Mouse (Mus musculus): ENCODE results near the gene A430005L14Rik.

A430005L14Rik gene

GRCm38 (mm10) chr4:153956569-153957405 lies at the start of gene A430005L14Rik:
TSS of gene A430005L14Rik (plus strand) at chr4:153957237.
- peak; percentile 97 for DNase-seq (ENCODE audit: low read depth, low spot score)

- no peak for DNase-seq (ENCODE audit: low read depth, low spot score)
These were observed 49.5 kb upstream of the A430005L14Rik start for GRCm38 (mm10) chr4:153907573-153907972.

GRCm38 (mm10) chr4:153913635-153914034 lies 43.4 kb upstream of the A430005L14Rik start:
- no peak for DNase-seq (ENCODE audit: low read depth, low spot score)

GRCm38 (mm10) chr4:153917773-153918500 lies 39.1 kb upstream of the A430005L14Rik start:
- DNase-seq (ENCODE audit: low read depth, low spot score) = no peak

- DNase-seq (ENCODE audit: low read depth, low spot score) = no peak
These were observed 36.4 kb upstream of the A430005L14Rik start for GRCm38 (mm10) chr4:153920517-153921233.

- peak; percentile 12 for DNase-seq (ENCODE audit: low read depth, low spot score)
These were observed 34.9 kb upstream of the A430005L14Rik start for GRCm38 (mm10) chr4:153922090-153922489.

GRCm38 (mm10) chr4:153928772-153929299 lies 28.2 kb upstream of the A430005L14Rik start:
- DNase-seq (ENCODE audit: low read depth, low spot score) = no peak

- no peak for DNase-seq (ENCODE audit: low read depth, low spot score)
These were observed 27.6 kb upstream of the A430005L14Rik start for GRCm38 (mm10) chr4:153929425-153929824.

GRCm38 (mm10) chr4:153929921-153930320 lies 27.1 kb upstream of the A430005L14Rik start:
- no peak for DNase-seq (ENCODE audit: low read depth, low spot score)

GRCm38 (mm10) chr4:153943243-153943642 lies 13.8 kb upstream of the A430005L14Rik start:
- DNase-seq (ENCODE audit: low read depth, low spot score) = peak; percentile 21

GRCm38 (mm10) chr4:153944261-153944660 lies 12.8 kb upstream of the A430005L14Rik start:
- DNase-seq (ENCODE audit: low read depth, low spot score) = no peak

GRCm38 (mm10) chr4:153945741-153946140 lies 11.3 kb upstream of the A430005L14Rik start:
- DNase-seq (ENCODE audit: low read depth, low spot score) = no peak

- DNase-seq (ENCODE audit: low read depth, low spot score) = no peak
These were observed 6.7 kb upstream of the A430005L14Rik start for GRCm38 (mm10) chr4:153950372-153950771.

GRCm38 (mm10) chr4:153951150-153951549 lies 5.9 kb upstream of the A430005L14Rik start:
- DNase-seq (ENCODE audit: low read depth, low spot score) = no peak

GRCm38 (mm10) chr4:153951692-153952091 lies 5.3 kb upstream of the A430005L14Rik start:
- DNase-seq (ENCODE audit: low read depth, low spot score) = no peak

- DNase-seq (ENCODE audit: low read depth, low spot score) = no peak
These were observed 1.4 kb upstream of the A430005L14Rik start for GRCm38 (mm10) chr4:153955651-153956050.

GRCm38 (mm10) chr4:153957444-153958250 lies 610 bp downstream of the A430005L14Rik start:
- peak; percentile 20 for DNase-seq (ENCODE audit: low read depth, low spot score)

GRCm38 (mm10) chr4:153962631-153963030 lies 5.6 kb downstream of the A430005L14Rik start:
- no peak for DNase-seq (ENCODE audit: low read depth, low spot score)

- no peak for DNase-seq (ENCODE audit: low read depth, low spot score)
These were observed 9.6 kb downstream of the A430005L14Rik start for GRCm38 (mm10) chr4:153966651-153967050.

GRCm38 (mm10) chr4:153967556-153967955 lies 10.5 kb downstream of the A430005L14Rik start:
- no peak for DNase-seq (ENCODE audit: low read depth, low spot score)

- no peak for DNase-seq (ENCODE audit: low read depth, low spot score)
These were observed 11.0 kb downstream of the A430005L14Rik start for GRCm38 (mm10) chr4:153968063-153968462.

Data from CD4-positive, CD25-positive, alpha-beta regulatory T cell, adult 2 months (primary cell).